Mouse (Mus musculus) forebrain, postnatal 0 days (tissue): ENCODE results near the gene Arid3b. TPM values are rescaled to one million over a fixed set of nuclear protein-coding genes. Genes with fewer than 3 reads are reported as not detected.

ENCODE experiments used
- ATAC-seq: fragments of 200-750 bp; cut with Nextera tagmentation; 2 replicates; pipeline ENCODE4 v1.8.0; 2017; ENCODE audit warnings: mild to moderate bottlenecking, moderate library complexity
- DNase-seq: peaks from one replicate; pipeline ENCODE4 v3.0.0-alpha.2; 2015
- H3K27ac ChIP-seq: fragments of 300-500 bp; sonication (generic); 2 replicates; pipeline ENCODE4 v1.5.1; 2014; ENCODE audit warnings: low read depth, mild to moderate bottlenecking, antibody characterized with exemption, low read length, moderate library complexity, mixed read lengths
- H3K27me3 ChIP-seq: fragments of 300-500 bp; sonication (generic); 2 replicates; pipeline ENCODE4 v1.6.1; 2014; ENCODE audit warnings: mild to moderate bottlenecking, low read length, mixed read lengths; ENCODE audit not compliant: insufficient read depth
- H3K36me3 ChIP-seq: fragments of 300-500 bp; sonication (generic); 2 replicates; pipeline ENCODE4 v1.6.1; 2014; ENCODE audit warnings: mild to moderate bottlenecking, moderate library complexity; ENCODE audit not compliant: insufficient read depth
- H3K4me1 ChIP-seq: fragments of 300-500 bp; sonication (generic); 2 replicates; pipeline ENCODE4 v1.6.1; 2014; ENCODE audit warnings: antibody characterized with exemption; ENCODE audit not compliant: insufficient read depth
- H3K4me2 ChIP-seq: fragments of 300-500 bp; sonication (generic); 2 replicates; pipeline ENCODE4 v1.6.1; 2014; ENCODE audit warnings: low read depth, mild to moderate bottlenecking, moderate library complexity
- H3K4me3 ChIP-seq: fragments of 300-500 bp; sonication (generic); 2 replicates; pipeline ENCODE4 v1.5.1; 2014; ENCODE audit warnings: low read depth, low read length, mixed read lengths
- H3K9ac ChIP-seq: fragments of 300-500 bp; sonication (generic); 2 replicates; pipeline ENCODE4 v1.6.1; 2014; ENCODE audit warnings: mild to moderate bottlenecking
- H3K9me3 ChIP-seq: fragments of 300-500 bp; sonication (generic); 2 replicates; pipeline ENCODE4 v1.6.1; 2016; ENCODE audit warnings: low read length
- CTCF ChIP-seq: sonication (generic); IDR thresholded peaks from 2 replicates; pipeline ENCODE4 v1.5.1; 2016; ENCODE audit warnings: antibody characterized with exemption, control low read depth, low read depth
- WGBS: fragments of 180-500 bp; shearing (Covaris S2); extraction: QIAGEN DNeasy Blood & Tissue Kit; methylation state at CpG from one replicate; pipeline ENCODE4 v1.1.7; 2014; 5-methylcytosine and 5-hydroxymethylcytosine counted together
- polyA plus RNA-seq: library from polyadenylated mRNA; unstranded; fragments of >200 nt; fragmentation: Nextera tagmentation; extraction: Ambion mirVana; gene quantifications from 2 replicates; pipeline ENCODE4 v1.2.1, GENCODE M21; 2015
- total RNA-seq: library from RNA; depleted of rRNA; stranded (reverse); fragments of >200 nt; gene quantifications from 2 replicates; pipeline ENCODE4 v1.2.3, GENCODE M21; 2014

Gene Arid3b
- total and polyA plus RNA-seq, 2 experiments from 2014 or later = 3.1 to 4.7 TPM

DNA sequence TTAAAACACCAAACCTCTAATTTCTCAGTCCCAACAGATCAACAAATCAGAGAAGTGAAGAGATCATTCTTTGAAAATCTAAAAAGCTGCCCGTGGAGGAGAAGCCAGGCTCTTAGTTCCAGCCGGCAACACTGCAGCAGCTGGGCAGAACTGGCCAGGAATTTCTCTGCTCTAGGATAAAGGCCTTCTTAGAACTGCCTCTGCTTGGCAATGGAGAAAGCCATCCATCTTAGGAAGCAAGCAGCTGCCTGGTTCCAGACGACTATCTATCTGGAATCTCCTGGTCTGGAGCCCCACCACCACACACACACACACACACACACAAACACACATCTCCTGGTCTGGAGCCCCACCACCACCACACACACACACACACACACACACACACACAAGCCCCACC, 21.7 kb downstream of the Arid3b start:
- ATAC-seq = no peak
- no peak for DNase-seq
- Histone ChIP-seq H3K9me3 (no peaks in the 10 kb centered on the region), H3K4me1 (peaks cover 21% of the 10 kb centered on the region; the same call in 1 of the 2 replicates), H3K9ac (no peak overlapping the region), H3K27me3 (no peaks in the 10 kb centered on the region), H3K4me3 (no peak overlapping the region), H3K4me2 (no peak overlapping the region), H3K36me3 (no peaks in the 10 kb centered on the region), H3K27ac (no peak overlapping the region)
- WGBS = 39% methylated on average over 3 of the region's 3 CpGs
- no peak for TF ChIP-seq CTCF

DNA sequence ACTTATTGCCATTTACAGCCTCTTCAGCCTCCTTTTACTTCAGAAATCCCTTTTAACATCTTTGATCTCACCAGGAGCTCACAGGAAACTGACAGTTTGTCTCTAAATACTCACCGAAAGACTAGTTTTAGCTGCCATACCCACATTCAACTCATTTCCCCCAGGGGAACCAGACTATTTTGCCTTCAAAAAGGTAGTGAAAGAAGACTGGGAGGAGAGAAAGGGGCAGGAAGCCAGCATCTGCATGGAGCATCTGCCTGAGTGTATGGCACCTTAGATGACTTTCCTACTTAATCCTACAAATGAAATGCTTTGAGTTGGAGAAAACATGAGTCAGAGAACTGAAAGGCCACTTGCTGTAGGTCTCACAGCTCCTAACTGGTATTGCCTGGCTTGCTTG, 22.6 kb downstream of the Arid3b start:
- Histone ChIP-seq H3K4me1 (peaks cover 21% of the 10 kb centered on the region; the same call in 1 of the 2 replicates), H3K4me3 (no peak overlapping the region), H3K4me2 (no peak overlapping the region), H3K27me3 (no peaks in the 10 kb centered on the region), H3K9me3 (no peaks in the 10 kb centered on the region), H3K9ac (no peak overlapping the region), H3K36me3 (0 out of 2 replicates have a peak, but pooled peaks cover 4% of the 10 kb centered on the region), H3K27ac (peak overlapping the region; percentile 45)
- WGBS = 28% methylated on average over 1 of the region's 1 CpGs
- DNase-seq = no peak
- ATAC-seq = no peak
- TF ChIP-seq CTCF = no peak

DNA sequence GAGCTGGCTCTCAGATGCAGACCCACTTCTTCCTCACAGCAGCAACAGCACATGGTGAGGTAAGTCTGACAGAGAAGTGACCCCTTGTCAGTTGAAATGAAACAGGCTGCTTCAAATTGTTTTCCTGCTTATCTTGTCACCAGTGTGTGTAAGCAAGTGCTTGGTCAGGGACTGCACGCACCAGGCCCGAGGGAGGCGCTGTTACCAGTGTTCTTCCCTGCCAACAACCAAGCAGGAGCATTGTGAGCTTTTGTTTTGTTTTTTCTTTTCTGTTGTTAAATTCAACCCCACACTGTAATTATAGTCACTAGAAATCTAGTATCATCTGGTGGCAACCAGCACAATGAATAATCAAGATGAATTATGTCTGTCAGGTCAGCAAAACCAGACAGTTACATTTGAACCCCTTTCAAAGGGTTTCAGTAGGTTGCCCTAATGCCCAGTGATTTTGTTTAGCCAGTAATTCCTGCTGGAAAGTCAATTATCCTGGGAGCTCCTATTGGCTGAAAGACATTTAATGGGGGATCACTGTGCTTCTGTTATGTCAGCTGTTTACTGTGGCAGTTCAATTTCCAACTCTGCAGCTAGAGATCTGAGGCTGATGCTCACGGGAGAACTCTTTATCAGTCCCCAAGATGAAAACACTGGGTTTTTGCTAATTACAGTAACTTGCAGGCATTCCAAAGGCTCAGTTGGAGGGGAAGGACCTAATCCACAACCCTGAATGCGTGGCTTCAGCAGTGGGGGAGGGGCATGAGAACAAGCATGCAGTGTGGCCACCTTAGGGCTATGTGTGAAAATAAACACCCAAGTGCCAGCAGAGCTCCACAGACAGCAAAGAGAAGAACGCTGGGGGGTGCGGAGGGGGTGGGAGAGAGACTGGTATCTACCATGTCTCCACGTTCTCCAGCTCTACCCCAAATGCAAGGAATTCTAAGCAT, 24.5 kb downstream of the Arid3b start:
- DNase-seq (peak; percentile 31), ATAC-seq (peak; percentile 63; the same call in 1 of the 2 replicates)
- H3K9ac ChIP-seq = no peak overlapping the region
- H3K27me3 ChIP-seq = no peaks in the 10 kb centered on the region
- H3K4me2 ChIP-seq = no peak overlapping the region
- H3K4me1 ChIP-seq = peaks cover 21% of the 10 kb centered on the region; the same call in 1 of the 2 replicates
- peak; percentile 32 for TF ChIP-seq CTCF
- 34% methylated on average over 8 of the region's 8 CpGs for WGBS
- no peak overlapping the region for H3K4me3 ChIP-seq
- H3K36me3 ChIP-seq = 0 out of 2 replicates have a peak, but pooled peaks cover 4% of the 10 kb centered on the region
- no peaks in the 10 kb centered on the region for H3K9me3 ChIP-seq
- H3K27ac ChIP-seq = no peak overlapping the region; the same call in 1 of the 2 replicates

DNA sequence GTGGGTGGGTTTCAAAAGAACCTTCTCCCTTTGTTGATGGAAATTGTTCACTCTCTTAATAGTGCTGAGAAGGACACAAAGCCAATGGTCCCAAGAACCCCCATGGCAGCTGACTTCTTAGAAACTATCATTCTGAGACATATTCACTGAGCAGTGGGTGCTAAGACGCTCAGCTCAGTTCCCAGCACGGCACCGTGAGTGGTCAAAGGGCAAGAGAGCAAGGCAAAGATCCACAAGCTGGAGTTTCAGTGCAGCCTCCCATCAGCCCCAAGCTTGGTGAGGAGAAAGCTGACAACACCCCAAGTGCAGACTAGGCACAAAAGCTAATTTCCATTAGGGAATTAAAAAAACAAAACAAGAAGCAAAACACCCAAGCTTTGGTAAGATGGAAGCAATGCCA, 25.9 kb downstream of the Arid3b start:
- ATAC-seq (no peak), DNase-seq (no peak)
- WGBS = 87% methylated on average over 3 of the region's 3 CpGs
- H3K27me3 ChIP-seq = no peaks in the 10 kb centered on the region
- H3K27ac ChIP-seq = no peak overlapping the region
- 0 out of 2 replicates have a peak, but pooled peaks cover 4% of the 10 kb centered on the region for H3K36me3 ChIP-seq
- H3K9ac ChIP-seq = no peak overlapping the region
- H3K4me3 ChIP-seq = no peak overlapping the region
- peaks cover 21% of the 10 kb centered on the region; the same call in 1 of the 2 replicates for H3K4me1 ChIP-seq
- H3K4me2 ChIP-seq = no peak overlapping the region
- TF ChIP-seq CTCF = no peak
- no peaks in the 10 kb centered on the region for H3K9me3 ChIP-seq

DNA sequence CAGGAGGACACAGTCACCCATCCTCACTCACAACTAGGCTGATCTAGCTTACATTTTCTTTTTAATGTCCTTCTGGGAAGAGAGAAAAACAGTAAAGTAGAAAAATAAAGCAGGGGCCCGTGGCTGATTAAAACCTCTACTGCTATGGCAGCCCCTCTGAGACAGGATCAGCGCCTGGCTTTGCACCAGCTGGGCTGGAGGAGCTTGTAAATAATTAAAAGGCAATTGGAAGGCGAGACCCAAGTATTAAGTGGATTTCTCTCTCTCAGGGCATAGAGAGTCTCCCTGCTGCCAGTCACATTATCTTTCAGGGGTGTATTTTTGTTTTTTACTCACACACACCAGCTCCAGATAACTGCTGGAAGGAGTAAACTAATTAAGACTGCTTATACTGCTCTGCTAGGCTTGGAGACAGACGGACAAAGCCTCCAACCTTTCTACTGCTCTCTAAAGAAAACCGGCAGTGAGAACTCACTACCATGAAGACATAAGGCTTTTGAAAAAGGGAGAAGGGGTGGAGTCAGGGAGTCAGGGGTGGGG, 27.8 kb downstream of the Arid3b start:
- Histone ChIP-seq H3K27ac (no peak overlapping the region), H3K4me1 (peaks cover 14% of the 10 kb centered on the region; the same call in 1 of the 2 replicates), H3K9ac (no peak overlapping the region), H3K4me2 (no peak overlapping the region), H3K4me3 (no peak overlapping the region), H3K27me3 (no peaks in the 10 kb centered on the region), H3K9me3 (no peaks in the 10 kb centered on the region), H3K36me3 (0 out of 2 replicates have a peak, but pooled peaks cover 4% of the 10 kb centered on the region)
- DNase-seq (peak; percentile 31), ATAC-seq (0 out of 2 replicates have a peak, but pooled peaks have one; percentile 5)
- 18% methylated on average over 5 of the region's 5 CpGs for WGBS
- no peak for TF ChIP-seq CTCF

DNA sequence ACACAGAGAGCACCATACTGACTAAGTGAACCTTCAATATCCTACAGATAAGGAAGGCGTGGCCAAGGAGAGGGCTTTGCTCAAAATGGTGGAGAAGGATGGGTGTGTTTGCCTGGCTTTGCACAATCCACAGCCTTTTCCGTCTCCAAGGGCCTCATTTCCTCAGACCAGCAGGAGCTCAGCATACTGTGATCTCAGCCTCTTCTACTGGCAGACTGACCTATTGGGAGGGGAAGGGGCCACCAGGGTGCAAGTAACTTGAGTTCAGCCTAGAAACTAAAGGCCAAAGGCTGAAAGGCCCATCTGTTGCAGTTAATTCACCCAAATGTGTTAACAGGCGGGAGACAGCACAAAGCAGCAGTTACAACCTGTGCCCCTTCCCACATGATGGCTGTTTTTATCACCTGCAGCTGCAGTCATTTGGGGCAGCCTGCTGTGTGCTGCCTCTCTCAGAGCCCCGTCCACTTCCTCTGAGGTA, 29.4 kb downstream of the Arid3b start:
- Histone ChIP-seq H3K4me1 (peaks cover 2% of the 10 kb centered on the region; the same call in 1 of the 2 replicates), H3K4me2 (no peak overlapping the region), H3K27me3 (no peaks in the 10 kb centered on the region), H3K36me3 (0 out of 2 replicates have a peak, but pooled peaks cover 4% of the 10 kb centered on the region), H3K9me3 (no peaks in the 10 kb centered on the region), H3K4me3 (no peak overlapping the region), H3K27ac (no peak overlapping the region), H3K9ac (no peak overlapping the region)
- no peak for ATAC-seq
- no peak for DNase-seq
- WGBS = 66% methylated on average over 4 of the region's 4 CpGs
- no peak for TF ChIP-seq CTCF
